Mouse (Mus musculus): Measurements from ENCODE around the gene Derl2.

The Derl2 gene

DNA sequence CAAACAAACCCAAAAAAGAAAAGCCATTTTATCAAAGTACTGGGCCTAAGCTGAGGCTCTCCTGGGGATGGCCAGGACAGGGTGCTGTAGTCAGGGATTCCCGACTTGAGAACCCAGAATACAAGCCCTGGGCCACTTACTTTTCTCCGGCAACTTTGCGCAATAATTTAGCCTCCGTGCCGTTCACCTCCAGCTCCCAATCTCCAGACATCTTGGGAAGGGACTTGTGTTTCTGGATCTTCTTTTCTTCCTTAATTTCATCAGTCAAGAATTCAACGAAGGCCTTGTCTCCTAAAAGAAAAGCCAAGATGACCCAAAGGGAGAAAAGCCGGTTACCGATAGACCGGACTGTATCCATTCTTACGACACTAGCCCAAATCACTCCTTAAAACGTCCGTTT lies 37.6 kb downstream of the Derl2 start:
- DNase-seq (ENCODE audit: low spot score in 2 of 2) = no peak

DNA sequence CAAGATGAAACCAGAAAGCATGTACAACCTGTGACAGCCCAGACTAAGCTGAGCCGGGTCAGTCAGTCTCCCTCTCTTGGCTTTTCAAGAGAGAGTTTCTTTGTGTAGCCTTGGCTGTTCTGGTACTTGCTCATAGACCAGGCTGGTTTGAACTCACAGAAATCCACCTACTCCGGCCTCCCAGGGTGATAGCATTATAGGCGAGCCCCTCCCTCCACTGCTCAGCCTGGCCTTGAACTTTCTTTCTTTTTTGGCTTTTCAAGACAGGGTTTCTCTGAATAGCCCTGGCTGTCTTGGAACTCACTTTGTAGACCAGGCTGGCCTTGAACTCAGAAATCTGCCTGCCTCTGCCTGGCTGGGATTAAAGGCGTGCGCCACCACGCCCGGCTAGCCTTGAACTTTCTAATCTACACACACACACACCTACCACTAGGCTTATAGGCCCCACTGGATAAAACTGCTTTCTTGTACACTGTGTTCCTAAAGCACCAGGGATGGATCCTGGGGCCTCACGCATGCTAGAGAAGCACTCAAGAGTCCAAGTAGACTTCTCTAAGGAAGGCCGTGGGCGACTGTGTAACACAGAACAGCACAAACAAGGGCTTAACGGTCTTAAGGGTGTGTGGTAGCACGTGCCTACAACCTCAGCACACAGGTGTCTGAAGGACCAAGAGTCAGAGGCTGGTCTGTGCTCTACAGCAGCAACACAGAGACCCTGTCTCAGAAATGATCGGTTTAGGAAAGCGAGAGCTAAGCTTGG lies 38.7 kb downstream of the Derl2 start:
- DNase-seq (ENCODE audit: low spot score in 2 of 2) = no peak

GRCm38 (mm10) chr11:70980232-70980631 lies 39.4 kb downstream of the Derl2 start:
- DNase-seq (ENCODE audit: low spot score in 2 of 2) = no peak

- no peak for DNase-seq (ENCODE audit: low spot score in 2 of 2)
Measured at GRCm38 (mm10) chr11:70977293-70977692, 42.3 kb downstream of the Derl2 start.

- no peak for DNase-seq (ENCODE audit: low spot score in 2 of 2)
Measured at GRCm38 (mm10) chr11:70975193-70975592, 44.4 kb downstream of the Derl2 start.

GRCm38 (mm10) chr11:70973947-70974346 lies 45.7 kb downstream of the Derl2 start:
- no peak for DNase-seq (ENCODE audit: low spot score in 2 of 2)

DNA sequence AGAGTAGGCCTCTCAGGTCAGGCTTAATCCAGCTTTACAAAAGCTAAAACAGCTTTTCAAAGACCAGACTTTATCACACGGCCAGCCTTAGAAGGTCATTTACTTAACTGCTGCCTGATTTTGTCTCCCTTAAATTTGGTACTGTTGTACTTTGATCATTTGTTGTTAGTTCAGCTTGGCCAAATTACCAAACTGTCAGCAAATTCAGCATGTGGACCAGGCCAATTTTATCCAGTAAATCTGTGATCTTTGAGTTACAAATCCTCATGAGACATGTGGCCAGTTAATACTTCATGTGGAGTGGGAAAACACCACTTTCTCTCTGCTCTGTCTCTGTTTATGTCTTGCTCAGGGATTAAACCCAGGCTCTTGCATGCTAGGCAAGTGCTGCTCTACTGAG lies 47.1 kb downstream of the Derl2 start:
- no peak for DNase-seq (ENCODE audit: low spot score in 2 of 2)

DNA sequence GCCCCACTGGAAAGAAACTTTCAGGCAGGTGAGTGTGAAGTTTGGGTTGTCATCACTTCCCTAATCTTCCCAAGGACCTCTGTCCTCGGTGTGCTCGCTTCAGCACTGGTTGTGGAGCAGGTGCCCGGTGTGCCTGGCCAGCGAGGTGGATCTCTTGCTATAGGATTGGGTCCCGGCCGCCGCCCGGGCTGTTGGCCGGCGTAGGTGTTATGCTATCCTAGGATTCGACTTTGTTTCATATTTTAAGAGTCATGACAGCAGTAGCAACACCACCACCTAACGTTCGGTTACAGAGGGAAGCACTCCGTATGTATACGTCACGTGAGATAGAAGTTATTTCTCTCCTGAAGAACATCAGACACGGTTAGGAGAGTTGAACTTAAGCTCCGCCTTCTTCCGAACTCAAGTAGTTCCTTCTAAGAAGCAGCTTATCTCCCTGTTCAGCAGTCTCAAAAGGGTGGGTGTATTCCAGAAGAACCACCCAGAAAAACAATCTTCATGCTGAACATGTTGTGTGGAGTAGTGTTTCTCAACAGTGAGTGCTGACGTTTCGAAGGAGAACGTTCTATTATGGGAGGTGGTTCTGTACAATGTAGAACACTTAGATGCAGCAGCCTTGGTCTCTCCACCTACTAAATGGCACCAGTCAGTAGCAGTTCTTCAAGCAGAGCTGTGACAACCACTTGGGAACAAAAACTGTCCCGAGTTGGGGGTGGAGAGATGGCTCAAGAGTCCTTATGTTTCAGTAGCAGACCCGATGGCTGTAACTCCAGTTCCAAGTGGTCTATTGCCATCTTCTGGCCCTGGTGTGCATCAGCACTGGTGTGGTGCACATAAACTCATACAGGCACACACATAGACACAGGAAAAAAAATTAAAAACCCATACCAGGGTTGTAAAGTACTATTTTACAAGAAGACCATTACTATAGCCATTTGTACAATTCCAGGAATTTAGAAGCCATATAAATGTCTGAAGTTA lies 48.8 kb downstream of the Derl2 start:
- DNase-seq (ENCODE audit: low spot score in 2 of 2) = no peak

DNA sequence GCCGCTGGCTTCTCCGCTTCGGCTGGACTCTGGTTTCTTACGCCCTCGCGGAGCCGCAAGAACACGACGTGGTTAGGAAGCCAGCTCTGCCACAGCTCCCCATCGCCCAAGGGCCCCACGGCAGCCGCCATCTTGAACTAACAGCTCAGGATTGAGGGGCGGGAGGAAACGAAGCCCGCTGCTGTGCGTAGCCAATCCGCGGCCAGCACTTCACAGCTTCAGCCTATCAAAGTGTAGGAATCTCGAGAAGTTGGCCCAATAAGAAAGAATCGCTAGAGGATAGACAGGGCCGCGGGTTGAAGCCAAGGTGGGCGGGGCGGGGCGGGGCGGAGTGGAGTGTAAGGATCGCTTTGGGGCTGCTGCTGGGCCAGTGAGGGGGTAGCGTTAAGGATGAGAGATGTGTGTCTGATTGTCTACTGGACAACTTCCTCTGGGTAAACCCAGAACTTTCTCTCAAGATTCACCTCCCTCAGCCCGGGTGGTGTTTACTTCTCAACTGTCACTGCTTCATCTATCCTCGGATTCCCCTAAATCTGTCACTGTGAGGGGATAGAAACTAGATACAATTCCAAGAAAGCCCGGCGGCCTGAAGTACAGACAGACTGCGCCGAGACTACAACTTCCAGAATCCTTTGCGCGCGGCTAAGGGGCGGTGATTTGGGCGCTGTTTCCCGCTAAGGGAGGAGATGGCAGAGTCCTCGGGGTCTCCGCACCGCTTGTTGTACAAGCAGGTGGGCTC lies 49.7 kb downstream of the Derl2 start, which contains the start of the genes Nup88 and Rpain:
Gene Nup88, minus strand, starts transcription at position 153 of the 739 bp plus-strand sequence.
Gene Rpain, plus strand, starts transcription at position 393 of the 739 bp plus-strand sequence.
- peak; percentile 87 to 89 for DNase-seq (ENCODE audit: low spot score in 2 of 2)

GRCm38 (mm10) chr11:70969271-70969794 lies 50.3 kb downstream of the Derl2 start:
- no peak for DNase-seq (ENCODE audit: low spot score in 2 of 2)

DNA sequence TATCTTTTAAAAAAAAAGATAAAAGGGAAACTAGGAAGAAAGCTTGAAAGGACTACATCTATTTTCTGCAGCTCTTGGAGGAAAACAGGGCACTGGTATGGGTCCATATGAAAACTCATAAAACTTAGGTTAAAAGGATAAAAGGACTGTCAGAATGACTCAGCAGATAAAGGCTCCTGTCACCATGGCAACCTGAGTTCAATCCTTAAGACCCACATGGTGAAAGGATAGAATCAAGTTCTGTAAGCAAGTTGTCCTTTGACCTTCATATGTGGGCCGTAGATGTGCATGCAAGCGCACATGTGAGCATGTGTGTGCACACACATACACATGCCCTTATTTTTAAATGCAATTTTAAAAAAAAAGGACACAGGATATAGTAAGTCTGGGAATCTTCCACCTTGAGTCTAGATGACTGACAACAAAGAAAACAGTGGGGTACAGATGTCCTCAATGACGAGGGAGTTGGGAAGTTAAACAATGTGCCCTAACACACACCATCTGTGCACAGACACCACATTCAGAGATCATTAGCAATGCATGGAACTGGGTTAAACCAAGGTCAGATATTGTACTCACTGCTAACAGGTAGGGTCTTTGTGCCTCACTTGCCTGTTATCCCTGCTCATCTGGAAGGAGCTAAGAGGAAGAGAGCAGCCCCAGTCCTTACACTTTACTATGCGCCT lies 55.3 kb downstream of the Derl2 start:
- DNase-seq (ENCODE audit: low spot score in 2 of 2) = no peak

DNA sequence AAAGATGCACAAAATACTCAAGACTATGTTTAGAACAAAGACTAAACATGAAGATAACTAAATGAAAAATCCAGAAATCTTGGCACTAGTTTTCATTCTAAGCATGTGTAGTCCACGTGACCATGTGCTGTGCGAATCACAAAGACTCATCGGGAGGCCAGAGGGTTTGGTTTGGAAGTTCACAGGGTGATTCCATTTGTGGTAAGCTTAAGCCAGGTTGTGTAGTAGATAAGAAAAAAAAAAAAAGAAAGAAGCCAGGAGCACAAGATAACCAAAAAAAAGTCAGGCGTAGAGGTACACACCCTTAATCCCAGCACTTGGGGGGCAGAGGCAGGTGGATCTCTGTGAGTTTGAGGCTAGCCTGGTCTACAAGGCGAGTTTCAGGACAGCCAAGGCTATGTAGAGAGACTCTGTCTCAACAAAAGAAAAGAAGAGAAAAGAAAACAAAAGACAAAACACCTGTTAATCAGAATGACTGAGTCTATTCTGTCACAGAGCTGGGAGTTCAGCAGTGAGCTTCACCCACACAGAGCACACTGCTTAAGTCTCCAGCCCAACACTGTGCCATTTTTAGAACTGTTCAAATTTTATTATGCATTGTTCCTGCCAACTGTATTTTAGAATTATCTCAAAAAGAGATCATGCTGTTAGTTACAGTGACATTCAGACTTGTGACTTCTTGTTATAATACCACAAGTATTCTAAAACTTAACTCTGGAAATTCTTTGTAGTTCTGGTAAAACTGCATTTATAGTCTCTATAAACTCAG lies 58.7 kb downstream of the Derl2 start:
- DNase-seq (ENCODE audit: low spot score in 2 of 2) = no peak
